Mouse (Mus musculus) CH12.LX (cell line): ENCODE data around the gene Ppp1r8. TPM values are rescaled to one million over a fixed set of nuclear protein-coding genes. Genes with fewer than 3 reads are reported as not detected.

Source experiments
- DNase-seq: peaks from one replicate; pipeline ENCODE4 v3.0.0-alpha.2; 2013; ENCODE audit errors: extremely low read depth
- H3K27ac ChIP-seq: 2 replicates; pipeline ENCODE4 v1.5.1; 2012; ENCODE audit warnings: low read depth, mild to moderate bottlenecking, control low read depth, moderate library complexity; ENCODE audit not compliant: insufficient read depth
- H3K27me3 ChIP-seq: replicated peaks from 2 replicates; pipeline ENCODE3; 2012; ENCODE audit warnings: inconsistent platforms
- H3K36me3 ChIP-seq, 2 experiments: replicated peaks in 1 of 2; 2 replicates each; pipeline versions ENCODE3 to v1.6.1; 2012; ENCODE audit warnings: inconsistent platforms in 1 of 2, low read length in 1 of 2, mild to moderate bottlenecking in 1 of 2, mixed read lengths in 1 of 2, moderate library complexity in 1 of 2; ENCODE audit not compliant: control insufficient read depth in 1 of 2, insufficient read depth in 1 of 2
- H3K4me1 ChIP-seq, 2 experiments: 2 replicates each; pipeline ENCODE4 v1.6.1; 2012; ENCODE audit warnings: inconsistent platforms in 1 of 2, moderate library complexity in 1 of 2; ENCODE audit not compliant: insufficient read depth in 2 of 2, control insufficient read depth in 1 of 2
- H3K4me2 ChIP-seq: 2 replicates; pipeline ENCODE4 v1.6.1; 2012; ENCODE audit warnings: low read depth, mild to moderate bottlenecking, control low read depth; ENCODE audit not compliant: poor library complexity, insufficient read depth, severe bottlenecking
- H3K4me3 ChIP-seq, 3 experiments: fragments of 150-350 bp in 1 of 3; sonication (generic) in 1 of 3; replicated peaks in 1 of 3; 2 replicates each; pipeline versions ENCODE3 to v1.5.1; 2011 to 2012; ENCODE audit warnings: low read depth in 2 of 3, low read length in 2 of 3, mild to moderate bottlenecking in 2 of 3, moderate library complexity in 2 of 3, control low read depth in 1 of 3, improper control_type of control experiment in 1 of 3, inconsistent platforms in 1 of 3, mixed read lengths in 1 of 3; ENCODE audit not compliant: poor library complexity in 1 of 3
- H3K79me2 ChIP-seq: replicated peaks from 2 replicates; pipeline ENCODE4 v1.6.1; 2012; ENCODE audit warnings: mild to moderate bottlenecking, moderate library complexity; ENCODE audit not compliant: control insufficient read depth, poor library complexity, insufficient read depth, severe bottlenecking; ENCODE audit errors: extremely low read depth
- H3K9ac ChIP-seq: 2 replicates; pipeline ENCODE4 v1.6.1; 2012; ENCODE audit warnings: low read depth, mild to moderate bottlenecking, control low read depth, moderate library complexity; ENCODE audit not compliant: insufficient read depth
- H3K9me3 ChIP-seq: replicated peaks from 2 replicates; pipeline ENCODE3; 2012; ENCODE audit warnings: low read length, inconsistent platforms, mixed read lengths
- BHLHE40 ChIP-seq: IDR thresholded peaks from 2 replicates; pipeline ENCODE4 v1.6.1; 2011; ENCODE audit warnings: mild to moderate bottlenecking, low read depth, low read length, improper control_type of control experiment
- CHD1 ChIP-seq: IDR thresholded peaks from 2 replicates; pipeline ENCODE4 v1.6.1; 2012; ENCODE audit warnings: low read depth, low read length, improper control_type of control experiment, inconsistent platforms
- CHD2 ChIP-seq: IDR thresholded peaks from 2 replicates; pipeline ENCODE4 v1.6.1; 2011; ENCODE audit warnings: low read length, improper control_type of control experiment
- E2F4 ChIP-seq: IDR thresholded peaks from 2 replicates; pipeline ENCODE4 v1.6.1; 2011; ENCODE audit warnings: low read depth, low read length, improper control_type of control experiment; ENCODE audit not compliant: insufficient replicate concordance
- ELF1 ChIP-seq: IDR thresholded peaks from 2 replicates; pipeline ENCODE4 v1.6.1; 2014; ENCODE audit warnings: low read depth, mild to moderate bottlenecking, inconsistent platforms, low read length, improper control_type of control experiment
- EP300 ChIP-seq: IDR thresholded peaks from 2 replicates; pipeline ENCODE4 v1.6.1; 2011; ENCODE audit warnings: low read length, improper control_type of control experiment
- ETS1 ChIP-seq: conservative IDR thresholded peaks from 2 replicates; pipeline ENCODE4 v1.6.1; 2012; ENCODE audit warnings: low read depth, mild to moderate bottlenecking, inconsistent platforms, low read length, improper control_type of control experiment, moderate library complexity
- GABPA ChIP-seq: IDR thresholded peaks from 2 replicates; pipeline ENCODE4 v1.6.1; 2012; ENCODE audit warnings: low read depth, low read length, improper control_type of control experiment, inconsistent platforms; ENCODE audit not compliant: insufficient replicate concordance
- HCFC1 ChIP-seq: IDR thresholded peaks from 2 replicates; pipeline ENCODE4 v1.6.1; 2012; ENCODE audit warnings: low read depth, mild to moderate bottlenecking, inconsistent platforms, low read length, improper control_type of control experiment
- IRF4 ChIP-seq: IDR thresholded peaks from 2 replicates; pipeline ENCODE4 v1.6.1; 2014; ENCODE audit warnings: low read depth, mild to moderate bottlenecking, inconsistent platforms, low read length, improper control_type of control experiment
- JUN ChIP-seq: IDR thresholded peaks from 2 replicates; pipeline ENCODE4 v1.6.1; 2011; ENCODE audit warnings: low read depth, mild to moderate bottlenecking, low read length, improper control_type of control experiment, moderate library complexity; ENCODE audit not compliant: insufficient read depth
- JUND ChIP-seq: conservative IDR thresholded peaks from 2 replicates; pipeline ENCODE4 v1.6.1; 2011; ENCODE audit warnings: low read depth, low read length, improper control_type of control experiment
- KAT2A ChIP-seq: IDR thresholded peaks from 2 replicates; pipeline ENCODE4 v1.6.1; 2012; ENCODE audit warnings: low read length, improper control_type of control experiment, inconsistent platforms; ENCODE audit not compliant: insufficient replicate concordance
- MAFK ChIP-seq: IDR thresholded peaks from 2 replicates; pipeline ENCODE4 v1.6.1; 2011; ENCODE audit warnings: low read length, improper control_type of control experiment; ENCODE audit not compliant: insufficient replicate concordance
- MAX ChIP-seq: IDR thresholded peaks from 2 replicates; pipeline ENCODE4 v1.6.1; 2011; ENCODE audit warnings: low read length, improper control_type of control experiment
- MAZ ChIP-seq: IDR thresholded peaks from 2 replicates; pipeline ENCODE4 v1.6.1; 2012; ENCODE audit warnings: low read depth, mild to moderate bottlenecking, inconsistent platforms, low read length, improper control_type of control experiment, moderate library complexity
- MEF2A ChIP-seq: IDR thresholded peaks from 2 replicates; pipeline ENCODE4 v1.6.1; 2014; ENCODE audit warnings: low read depth, mild to moderate bottlenecking, inconsistent platforms, low read length, improper control_type of control experiment, borderline replicate concordance
- MXI1 ChIP-seq: IDR thresholded peaks from 2 replicates; pipeline ENCODE4 v1.6.1; 2011; ENCODE audit warnings: mild to moderate bottlenecking, low read depth, low read length, improper control_type of control experiment
- MYC ChIP-seq: IDR thresholded peaks from 2 replicates; pipeline ENCODE4 v1.6.1; 2011; ENCODE audit warnings: low read depth, mild to moderate bottlenecking, improper control_type of control experiment, low read length
- NELFE ChIP-seq: IDR thresholded peaks from 2 replicates; pipeline ENCODE4 v1.6.1; 2011; ENCODE audit warnings: low read depth, low read length, improper control_type of control experiment
- NRF1 ChIP-seq: IDR thresholded peaks from 2 replicates; pipeline ENCODE4 v1.6.1; 2014; ENCODE audit warnings: low read depth, mild to moderate bottlenecking, inconsistent platforms, low read length, improper control_type of control experiment, moderate library complexity
- PAX5 ChIP-seq: IDR thresholded peaks from 2 replicates; pipeline ENCODE4 v1.6.1; 2012; ENCODE audit warnings: low read length, inconsistent platforms, mixed read lengths
- POLR2A ChIP-seq: IDR thresholded peaks from 2 replicates; pipeline ENCODE4 v1.6.1; 2011; ENCODE audit warnings: low read depth, mild to moderate bottlenecking, improper control_type of control experiment, low read length
- RAD21 ChIP-seq: IDR thresholded peaks from 2 replicates; pipeline ENCODE4 v1.6.1; 2011; ENCODE audit warnings: low read depth, mild to moderate bottlenecking, low read length, improper control_type of control experiment, moderate library complexity
- RCOR1 ChIP-seq: conservative IDR thresholded peaks from 2 replicates; pipeline ENCODE4 v1.6.1; 2012; ENCODE audit warnings: low read depth, mild to moderate bottlenecking, inconsistent platforms, low read length, improper control_type of control experiment
- SIN3A ChIP-seq: IDR thresholded peaks from 2 replicates; pipeline ENCODE4 v1.6.1; 2012; ENCODE audit warnings: low read length, improper control_type of control experiment, inconsistent platforms
- SMC3 ChIP-seq: IDR thresholded peaks from 2 replicates; pipeline ENCODE4 v1.6.1; 2011; ENCODE audit warnings: low read depth, low read length, improper control_type of control experiment
- TBP ChIP-seq: conservative IDR thresholded peaks from 2 replicates; pipeline ENCODE4 v1.6.1; 2011; ENCODE audit warnings: low read depth, low read length, improper control_type of control experiment
- TCF12 ChIP-seq: IDR thresholded peaks from 2 replicates; pipeline ENCODE4 v1.6.1; 2014; ENCODE audit warnings: low read depth, mild to moderate bottlenecking, inconsistent platforms, low read length, improper control_type of control experiment
- USF1 ChIP-seq: IDR thresholded peaks from 2 replicates; pipeline ENCODE4 v1.6.1; 2014; ENCODE audit warnings: low read depth, mild to moderate bottlenecking, inconsistent platforms, low read length, improper control_type of control experiment
- ZMIZ1 ChIP-seq: IDR thresholded peaks from 2 replicates; pipeline ENCODE4 v1.6.1; 2012; ENCODE audit warnings: low read depth, mild to moderate bottlenecking, inconsistent platforms, low read length, improper control_type of control experiment
- ZNF384 ChIP-seq: IDR thresholded peaks from 2 replicates; pipeline ENCODE4 v1.6.1; 2012; ENCODE audit warnings: low read depth, low read length, improper control_type of control experiment, inconsistent platforms
- dilution Hi-C: fragments of 300-500 bp; cut with MboI; formaldehyde crosslinking; loops from 2 replicates; pipeline ENCODE4 v1.14.3; 2020; ENCODE audit warnings: low sequenced_read_pairs; ENCODE audit not compliant: extremely low pct_unique_long_range_greater_than_20kb, extremely low pct_ligation_motif_present
- in situ Hi-C: fragments of 300-500 bp; cut with MboI; formaldehyde crosslinking; loops from 3 replicates; pipeline ENCODE4 v1.14.3; 2019; ENCODE audit warnings: low sequenced_read_pairs, low pct_ligation_motif_present, low pct_unique_long_range_greater_than_20kb, mixed read lengths
- polyA plus RNA-seq: library from polyadenylated mRNA; unstranded; fragments of >175 nt; gene quantifications from 2 replicates; pipeline ENCODE4 v1.2.1, GENCODE M21; 2012; ENCODE audit warnings: low read depth; ENCODE audit not compliant: insufficient read length
- total RNA-seq, 2 experiments: library from RNA; depleted of rRNA; stranded (reverse); fragments of 300-350 nt in 1 of 2; fragments of >200 nt in 1 of 2; gene quantifications; 2 replicates each; pipeline ENCODE4 v1.2.3; 2012 to 2014

Gene Ppp1r8
- total and polyA plus RNA-seq, 3 experiments: 89.0 to 141 (median 107) TPM

- H3K4me3 ChIP-seq: peak overlapping the region in 2 of 3 experiments; percentile 8 to 9
- peak overlapping the region; percentile 99 for H3K27ac ChIP-seq
- peak; percentile 95 for DNase-seq
- dilution Hi-C loops (no loop called here), in situ Hi-C loops (loop anchor here (5.0 kb wide), 1 partner anchor 39 kb away; no protein-coding TSS in a partner anchor)
- no peaks in the 10 kb centered on the region for H3K79me2 ChIP-seq
- peaks cover 24 to 67% of the 10 kb centered on the region in 2 experiments for H3K4me1 ChIP-seq
- peak overlapping the region; percentile 63 for H3K9ac ChIP-seq
- peaks cover 60 to 86% of the 10 kb centered on the region in 2 experiments for H3K36me3 ChIP-seq
- peak overlapping the region; percentile 62 for H3K4me2 ChIP-seq
- no peaks in the 10 kb centered on the region for H3K9me3 ChIP-seq
- H3K27me3 ChIP-seq: no peaks in the 10 kb centered on the region
- TF ChIP-seq MYC: peak; percentile 91
- no peak; the same call in none of the 2 replicates for TF ChIP-seq POLR2A
- 0 out of 2 replicates have a peak, but pooled peaks have one; percentile 22 for TF ChIP-seq TBP
- peak; percentile 34; the same call in 1 of the 2 replicates for TF ChIP-seq NELFE
- no peak; the same call in 1 of the 2 replicates for TF ChIP-seq CHD2
- peak; percentile 79 for TF ChIP-seq MAFK
- TF ChIP-seq HCFC1: peak; percentile 44; the same call in 1 of the 2 replicates
- peak; percentile 12 for TF ChIP-seq RAD21
- no peak for TF ChIP-seq E2F4
- TF ChIP-seq BHLHE40: peak; percentile 76
- TF ChIP-seq GABPA: no peak
- TF ChIP-seq MAX: peak; percentile 85
- TF ChIP-seq JUN: peak; percentile 80
- TF ChIP-seq ZNF384: peak; percentile 85
- no peak for TF ChIP-seq NRF1
- TF ChIP-seq ZMIZ1: peak; percentile 64; the same call in 1 of the 2 replicates
- peak; percentile 81 for TF ChIP-seq CHD1
- TF ChIP-seq MAZ: peak; percentile 68; the same call in 1 of the 2 replicates
- peak; percentile 97 for TF ChIP-seq SIN3A
- no peak; the same call in none of the 2 replicates for TF ChIP-seq JUND
- peak; percentile 81; the same call in 1 of the 2 replicates for TF ChIP-seq MXI1
- TF ChIP-seq SMC3: peak; percentile 41
- 0 out of 2 replicates have a peak, but pooled peaks have one; percentile 62 for TF ChIP-seq KAT2A
- TF ChIP-seq MEF2A: peak; percentile 98
- peak; percentile 86; the same call in 1 of the 2 replicates for TF ChIP-seq IRF4
- TF ChIP-seq USF1: no peak
- peak; percentile 94 for TF ChIP-seq EP300
- TF ChIP-seq PAX5: no peak
- TF ChIP-seq ELF1: no peak
- peak; percentile 93 for TF ChIP-seq RCOR1
- peak; percentile 94 for TF ChIP-seq ETS1
- peak; percentile 92 for TF ChIP-seq TCF12
Measured at GRCm38 (mm10) chr4:132778562-132779201, 64.3 kb downstream of the Ppp1r8 start.
